Mouse (Mus musculus): ENCODE measurements around the gene BC100530. TPM values are rescaled to one million over a fixed set of nuclear protein-coding genes. Genes with fewer than 3 reads are reported as not detected.
"Not testable (repeated sequence)": the region's sequence is repeated elsewhere in the genome, so short reads cannot be mapped to it uniquely, and the experiment has no call there.

Gene BC100530
- 4.5 and 11.0 TPM in 2 replicates for polyA plus RNA-seq (2015; fragmentation: Nextera tagmentation; extraction: Ambion mirVana)

GRCm38 (mm10) chr16:36367648-36368047, at the start of gene BC100530:
TSS of gene BC100530 (minus strand) at chr16:36367748.
- H3K9me3 ChIP-seq (ENCODE audit: control insufficient read depth, low read length); H3K9ac ChIP-seq (ENCODE audit: low read length); H3K4me3 ChIP-seq (ENCODE audit: low read length); H3K36me3 ChIP-seq (ENCODE audit: control insufficient read depth, insufficient read depth, low read length); H3K27ac ChIP-seq (ENCODE audit: low read length); H3K27me3 ChIP-seq (ENCODE audit: control insufficient read depth, insufficient read depth, low read depth, low read length); H3K4me2 ChIP-seq (ENCODE audit: low read depth, low read length); ATAC-seq (ENCODE audit: low read depth); H3K4me1 ChIP-seq (replicated peaks; ENCODE audit: control insufficient read depth, insufficient read depth, low read length): not testable (repeated sequence)
- 75% methylated on average over 3 of the region's 3 CpGs for WGBS

GRCm38 (mm10) chr16:36408357-36408756, 40.8 kb upstream of the BC100530 start, which contains the start of gene Stfa2:
TSS of gene Stfa2 (minus strand) at chr16:36408457.
- no peak for ATAC-seq (ENCODE audit: low read depth)

DNA sequence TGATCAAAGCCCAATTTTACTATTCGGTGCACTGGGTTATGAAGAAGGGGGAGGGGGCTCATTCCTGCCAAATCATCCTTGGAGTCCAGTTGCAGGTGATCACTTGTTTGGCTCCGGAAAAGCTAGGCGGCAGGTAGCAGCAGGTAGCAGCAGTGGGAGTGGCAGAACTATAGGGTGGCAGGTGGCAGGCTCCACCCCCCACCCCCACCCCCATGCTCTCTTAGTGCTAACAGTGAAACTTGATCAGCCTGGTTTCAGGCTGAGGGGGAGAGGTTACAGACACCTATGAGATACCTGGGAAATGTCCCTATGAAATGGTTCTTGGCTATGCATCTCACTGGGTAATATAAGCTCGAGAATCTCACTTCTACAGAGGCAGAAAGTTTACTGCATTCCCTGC, 21.5 kb upstream of the BC100530 start:
- Histone ChIP-seq H3K27ac (ENCODE audit: low read length) (no peak overlapping the region), H3K4me1 (replicated peaks; ENCODE audit: control insufficient read depth, insufficient read depth, low read length) (no peaks in the 10 kb centered on the region), H3K4me3 (ENCODE audit: low read length) (no peak overlapping the region), H3K9me3 (ENCODE audit: control insufficient read depth, low read length) (no peaks in the 10 kb centered on the region), H3K36me3 (ENCODE audit: control insufficient read depth, insufficient read depth, low read length) (no peaks in the 10 kb centered on the region), H3K4me2 (ENCODE audit: low read depth, low read length) (no peak overlapping the region; the same call in 1 of the 2 replicates), H3K27me3 (ENCODE audit: control insufficient read depth, insufficient read depth, low read depth, low read length) (no peaks in the 10 kb centered on the region), H3K9ac (ENCODE audit: low read length) (no peak overlapping the region)
- WGBS, result 21% methylated on average over 4 of the region's 4 CpGs
- ATAC-seq (ENCODE audit: low read depth), result no peak

More at GRCm38 (mm10) chr16:36408357-36408756, 40.8 kb upstream of the BC100530 start, which contains the start of gene Stfa2:
- Histone ChIP-seq H3K4me2 (ENCODE audit: low read depth, low read length) (no peak within 1 kb of the TSS), H3K4me3 (ENCODE audit: low read length) (no peak within 1 kb of the TSS), H3K27ac (ENCODE audit: low read length) (no peak within 1 kb of the TSS), H3K27me3 (ENCODE audit: control insufficient read depth, insufficient read depth, low read depth, low read length) (no peaks in the 10 kb centered on the region), H3K9ac (ENCODE audit: low read length) (no peak within 1 kb of the TSS), H3K9me3 (ENCODE audit: control insufficient read depth, low read length) (no peaks in the 10 kb centered on the region), H3K36me3 (ENCODE audit: control insufficient read depth, insufficient read depth, low read length) (no peaks in the 10 kb centered on the region), H3K4me1 (replicated peaks; ENCODE audit: control insufficient read depth, insufficient read depth, low read length) (no peaks in the 10 kb centered on the region)

- H3K9me3 ChIP-seq (ENCODE audit: control insufficient read depth, low read length), result no peaks in the 10 kb centered on the region
- 42% methylated on average over 2 of the region's 2 CpGs for WGBS
- no peak overlapping the region for H3K27ac ChIP-seq (ENCODE audit: low read length)
- H3K9ac ChIP-seq (ENCODE audit: low read length), result no peak overlapping the region
- H3K4me3 ChIP-seq (ENCODE audit: low read length), result no peak overlapping the region
- no peaks in the 10 kb centered on the region for H3K36me3 ChIP-seq (ENCODE audit: control insufficient read depth, insufficient read depth, low read length)
- no peaks in the 10 kb centered on the region for H3K27me3 ChIP-seq (ENCODE audit: control insufficient read depth, insufficient read depth, low read depth, low read length)
- ATAC-seq (ENCODE audit: low read depth), result no peak
- H3K4me2 ChIP-seq (ENCODE audit: low read depth, low read length), result no peak overlapping the region
- H3K4me1 ChIP-seq (replicated peaks; ENCODE audit: control insufficient read depth, insufficient read depth, low read length), result no peaks in the 10 kb centered on the region
These were observed 30.4 kb downstream of the BC100530 start for GRCm38 (mm10) chr16:36337171-36337570.

DNA sequence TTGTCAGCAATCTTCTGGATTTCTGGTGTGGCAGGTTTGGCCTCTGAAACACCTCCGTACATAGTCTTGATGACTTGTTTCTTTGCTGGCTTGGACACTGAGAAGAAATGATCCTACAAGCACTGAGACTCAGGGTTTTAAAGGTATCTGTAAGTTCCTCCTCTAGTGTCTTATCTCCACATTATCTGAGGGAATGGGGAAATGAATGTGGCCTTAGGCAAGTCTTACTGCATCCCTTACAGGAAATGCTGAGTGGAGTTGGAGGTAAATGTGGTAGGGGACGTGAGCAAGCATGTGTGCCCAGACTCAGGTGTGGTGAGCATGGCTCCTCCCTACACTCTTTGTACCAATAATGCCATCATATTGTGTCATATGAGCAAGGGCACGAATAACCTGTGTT, 33.3 kb downstream of the BC100530 start, which contains the start of gene BC117090:
BC117090 (minus strand) TSS at position 101 of the 400 bp plus-strand sequence.
- Histone ChIP-seq H3K27ac (ENCODE audit: low read length) (no peak within 1 kb of the TSS), H3K27me3 (ENCODE audit: control insufficient read depth, insufficient read depth, low read depth, low read length) (no peaks in the 10 kb centered on the region), H3K4me2 (ENCODE audit: low read depth, low read length) (no peak within 1 kb of the TSS), H3K4me1 (replicated peaks; ENCODE audit: control insufficient read depth, insufficient read depth, low read length) (no peaks in the 10 kb centered on the region), H3K4me3 (ENCODE audit: low read length) (no peak within 1 kb of the TSS), H3K36me3 (ENCODE audit: control insufficient read depth, insufficient read depth, low read length) (no peaks in the 10 kb centered on the region), H3K9ac (ENCODE audit: low read length) (no peak within 1 kb of the TSS), H3K9me3 (ENCODE audit: control insufficient read depth, low read length) (no peaks in the 10 kb centered on the region)
- ATAC-seq (ENCODE audit: low read depth), result no peak
- 59% methylated on average over 3 of the region's 3 CpGs for WGBS

GRCm38 (mm10) chr16:36319286-36319685, 48.3 kb downstream of the BC100530 start:
- Histone ChIP-seq H3K9me3 (ENCODE audit: control insufficient read depth, low read length) (no peaks in the 10 kb centered on the region), H3K27me3 (ENCODE audit: control insufficient read depth, insufficient read depth, low read depth, low read length) (no peaks in the 10 kb centered on the region), H3K4me3 (ENCODE audit: low read length) (no peak overlapping the region), H3K4me1 (replicated peaks; ENCODE audit: control insufficient read depth, insufficient read depth, low read length) (no peaks in the 10 kb centered on the region), H3K36me3 (ENCODE audit: control insufficient read depth, insufficient read depth, low read length) (no peaks in the 10 kb centered on the region), H3K9ac (ENCODE audit: low read length) (no peak overlapping the region), H3K4me2 (ENCODE audit: low read depth, low read length) (no peak overlapping the region), H3K27ac (ENCODE audit: low read length) (no peak overlapping the region)
- no peak for ATAC-seq (ENCODE audit: low read depth)

GRCm38 (mm10) chr16:36316111-36316510, 51.4 kb downstream of the BC100530 start:
- not testable (repeated sequence) for H3K9me3 ChIP-seq (ENCODE audit: control insufficient read depth, low read length); H3K9ac ChIP-seq (ENCODE audit: low read length); H3K4me2 ChIP-seq (ENCODE audit: low read depth, low read length); H3K4me1 ChIP-seq (replicated peaks; ENCODE audit: control insufficient read depth, insufficient read depth, low read length); H3K36me3 ChIP-seq (ENCODE audit: control insufficient read depth, insufficient read depth, low read length); H3K4me3 ChIP-seq (ENCODE audit: low read length); ATAC-seq (ENCODE audit: low read depth); H3K27me3 ChIP-seq (ENCODE audit: control insufficient read depth, insufficient read depth, low read depth, low read length); H3K27ac ChIP-seq (ENCODE audit: low read length)
- WGBS, result 78% methylated on average over 6 of the region's 6 CpGs

Other genes starting within 250 kb of the BC100530 start
- gene Csta1, start 236.5 kb downstream of the BC100530 start, polyA plus RNA-seq (2015; fragmentation: Nextera tagmentation; extraction: Ambion mirVana), result 0.23 and 0.43 TPM in 2 replicates
- 1.0 and 1.3 TPM in 2 replicates for gene Stfa2l1, start 210.9 kb downstream of the BC100530 start, polyA plus RNA-seq (2015; fragmentation: Nextera tagmentation; extraction: Ambion mirVana)
- gene Gm5483, start 183.5 kb downstream of the BC100530 start, polyA plus RNA-seq (2015; fragmentation: Nextera tagmentation; extraction: Ambion mirVana), result 3.0 and 6.3 TPM in 2 replicates
- not detected in 2 replicates for gene Gm5416, start 157.3 kb downstream of the BC100530 start, polyA plus RNA-seq (2015; fragmentation: Nextera tagmentation; extraction: Ambion mirVana)
- gene 2010005H15Rik, start 146.3 kb downstream of the BC100530 start, polyA plus RNA-seq (2015; fragmentation: Nextera tagmentation; extraction: Ambion mirVana), result 0.84 and 1.9 TPM in 2 replicates
- 4.6 and 10.1 TPM in 2 replicates for gene Stfa1, start 90.8 kb downstream of the BC100530 start, polyA plus RNA-seq (2015; fragmentation: Nextera tagmentation; extraction: Ambion mirVana)
- gene BC117090, start 33.4 kb downstream of the BC100530 start, polyA plus RNA-seq (2015; fragmentation: Nextera tagmentation; extraction: Ambion mirVana), result not detected in 2 replicates
- 0.49 and 2.3 TPM in 2 replicates for gene Stfa2, start 40.7 kb upstream of the BC100530 start, polyA plus RNA-seq (2015; fragmentation: Nextera tagmentation; extraction: Ambion mirVana)
- gene Stfa3, start 87.6 kb upstream of the BC100530 start, polyA plus RNA-seq (2015; fragmentation: Nextera tagmentation; extraction: Ambion mirVana), result 1.0 and 3.3 TPM in 2 replicates
- gene Casr, start 194.4 kb upstream of the BC100530 start, polyA plus RNA-seq (2015; fragmentation: Nextera tagmentation; extraction: Ambion mirVana), result 0.04 TPM in 1 of 2 replicates, not detected in the other